Mouse (Mus musculus) embryo, embryonic 11.5 days (tissue): ENCODE measurements around the gene Sema4d.

Source experiments
- DNase-seq: peaks from one replicate; pipeline ENCODE4 v3.0.0-alpha.2; 2012; ENCODE audit warnings: low read depth, low spot score

Sema4d gene

GRCm38 (mm10) chr13:51727364-51727763 lies 66.2 kb downstream of the Sema4d start:
- DNase-seq: no peak

DNA sequence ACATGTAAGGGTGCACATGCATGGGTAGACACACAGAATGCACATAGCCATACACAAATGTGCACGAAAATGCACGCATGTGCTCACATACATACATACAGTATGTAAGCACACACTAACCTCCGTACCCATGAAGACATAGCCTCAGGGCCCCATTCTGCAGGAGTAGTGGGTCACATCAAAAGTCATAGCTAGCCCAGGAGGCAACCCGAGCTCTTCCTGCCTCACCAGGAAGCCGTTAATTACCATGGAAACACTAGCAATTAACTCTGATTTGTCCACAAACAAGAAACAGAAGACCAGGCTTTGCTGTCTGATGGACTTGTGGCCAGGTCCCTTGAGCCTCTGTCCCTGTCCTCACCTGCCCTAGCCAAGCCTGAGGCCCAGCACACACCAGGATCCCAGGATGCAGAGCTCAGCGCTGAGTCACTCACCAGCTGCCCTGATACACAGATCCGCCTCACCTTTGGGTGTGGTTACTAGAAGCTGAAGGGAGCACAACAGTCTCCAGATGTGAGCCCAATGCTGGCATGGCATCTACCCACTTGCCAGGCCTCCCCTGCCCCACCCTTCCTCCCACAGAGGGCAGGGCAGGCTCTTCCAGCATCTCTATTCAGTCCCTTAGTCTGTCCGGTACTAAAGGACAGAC lies 67.5 kb downstream of the Sema4d start:
- no peak for DNase-seq

- no peak for DNase-seq
Measured at GRCm38 (mm10) chr13:51725446-51725845, 68.1 kb downstream of the Sema4d start.

- DNase-seq: no peak
Measured at GRCm38 (mm10) chr13:51724566-51724965, 69.0 kb downstream of the Sema4d start.

DNA sequence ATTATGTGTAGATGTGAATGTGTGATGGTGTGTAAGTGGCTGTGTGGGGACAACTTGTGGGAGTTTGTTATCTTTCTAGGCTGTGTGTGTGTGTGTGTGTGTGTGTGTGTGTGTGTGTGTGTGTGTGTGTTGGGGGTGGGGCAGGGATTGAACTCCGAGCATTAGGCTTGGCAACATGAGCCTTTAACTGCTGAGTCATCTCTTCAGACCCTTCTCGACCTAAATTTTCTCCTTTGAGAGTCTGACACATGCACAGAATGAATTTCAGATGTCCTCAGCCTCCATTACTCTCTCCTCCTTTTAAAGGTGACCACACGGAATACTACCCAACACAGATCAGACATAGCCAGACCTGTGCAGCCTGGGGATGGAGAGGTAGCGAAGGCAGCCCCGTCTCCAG lies 70.4 kb downstream of the Sema4d start:
- no peak for DNase-seq

DNA sequence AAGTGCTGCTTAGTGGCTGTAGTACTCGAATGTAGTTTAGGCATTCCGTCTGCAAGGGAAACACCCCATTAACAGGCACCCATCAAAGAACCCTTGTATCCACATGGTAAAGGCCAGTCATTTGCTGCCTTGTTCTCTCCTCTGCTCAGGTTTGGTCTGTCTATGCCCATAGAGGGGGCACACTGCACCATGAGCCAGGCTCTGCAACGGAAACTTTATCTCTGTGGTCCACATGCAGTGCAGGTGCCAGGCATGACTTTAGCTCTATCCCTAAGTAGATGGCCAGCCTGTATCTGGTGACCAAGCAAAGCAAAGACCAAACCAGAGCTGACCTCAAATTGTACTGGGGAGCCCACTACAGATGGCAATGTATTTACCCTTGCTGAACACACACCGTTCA lies 73.0 kb downstream of the Sema4d start:
- DNase-seq: no peak

- no peak for DNase-seq
Measured at GRCm38 (mm10) chr13:51719256-51719655, 74.3 kb downstream of the Sema4d start.

DNA sequence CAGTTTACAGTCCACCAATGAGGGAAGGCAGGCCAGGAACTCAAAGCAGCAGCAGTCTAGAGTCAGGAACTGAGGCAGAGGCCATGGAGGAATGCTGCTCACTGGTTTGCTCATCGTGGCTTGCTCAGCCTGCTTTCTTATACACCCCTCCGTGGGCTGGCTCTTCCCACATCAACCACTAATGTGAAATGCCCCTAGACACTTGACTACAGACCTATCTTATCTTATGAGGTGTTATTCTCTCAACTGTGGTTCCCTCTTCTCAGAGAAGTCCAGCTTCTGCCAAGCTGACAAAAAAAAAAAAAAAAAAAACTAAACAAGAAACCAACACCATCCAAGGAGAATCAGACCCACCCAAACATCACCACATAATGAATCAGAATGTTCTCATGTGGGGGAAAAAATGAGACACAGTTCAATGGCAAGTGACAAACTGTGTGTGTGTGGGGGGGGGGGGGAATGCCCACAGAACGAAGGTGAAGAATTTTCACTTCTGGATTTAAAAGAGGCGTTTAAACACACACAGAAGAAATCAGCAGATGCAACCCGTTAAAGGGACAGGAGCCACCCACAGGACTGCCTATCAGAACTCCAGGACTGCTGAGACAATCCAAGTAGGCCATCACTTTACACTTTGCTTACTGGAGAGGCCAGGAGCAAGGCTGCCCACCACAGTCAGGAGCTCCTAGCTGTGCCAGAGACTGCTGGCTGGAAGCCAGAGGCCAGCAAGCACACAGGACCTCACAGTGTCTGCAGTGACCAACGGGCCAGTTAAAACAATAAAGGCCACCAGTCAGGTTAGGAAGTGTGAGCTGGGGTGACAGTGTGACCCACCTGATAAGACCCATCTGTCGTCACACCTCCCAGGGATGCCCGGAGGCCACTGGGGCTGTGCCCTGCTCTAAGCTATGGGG lies 76.9 kb downstream of the Sema4d start:
- no peak for DNase-seq

GRCm38 (mm10) chr13:51712022-51712421 lies 81.5 kb downstream of the Sema4d start:
- no peak for DNase-seq

- no peak for DNase-seq
Measured at GRCm38 (mm10) chr13:51710738-51711137, 82.8 kb downstream of the Sema4d start.

DNA sequence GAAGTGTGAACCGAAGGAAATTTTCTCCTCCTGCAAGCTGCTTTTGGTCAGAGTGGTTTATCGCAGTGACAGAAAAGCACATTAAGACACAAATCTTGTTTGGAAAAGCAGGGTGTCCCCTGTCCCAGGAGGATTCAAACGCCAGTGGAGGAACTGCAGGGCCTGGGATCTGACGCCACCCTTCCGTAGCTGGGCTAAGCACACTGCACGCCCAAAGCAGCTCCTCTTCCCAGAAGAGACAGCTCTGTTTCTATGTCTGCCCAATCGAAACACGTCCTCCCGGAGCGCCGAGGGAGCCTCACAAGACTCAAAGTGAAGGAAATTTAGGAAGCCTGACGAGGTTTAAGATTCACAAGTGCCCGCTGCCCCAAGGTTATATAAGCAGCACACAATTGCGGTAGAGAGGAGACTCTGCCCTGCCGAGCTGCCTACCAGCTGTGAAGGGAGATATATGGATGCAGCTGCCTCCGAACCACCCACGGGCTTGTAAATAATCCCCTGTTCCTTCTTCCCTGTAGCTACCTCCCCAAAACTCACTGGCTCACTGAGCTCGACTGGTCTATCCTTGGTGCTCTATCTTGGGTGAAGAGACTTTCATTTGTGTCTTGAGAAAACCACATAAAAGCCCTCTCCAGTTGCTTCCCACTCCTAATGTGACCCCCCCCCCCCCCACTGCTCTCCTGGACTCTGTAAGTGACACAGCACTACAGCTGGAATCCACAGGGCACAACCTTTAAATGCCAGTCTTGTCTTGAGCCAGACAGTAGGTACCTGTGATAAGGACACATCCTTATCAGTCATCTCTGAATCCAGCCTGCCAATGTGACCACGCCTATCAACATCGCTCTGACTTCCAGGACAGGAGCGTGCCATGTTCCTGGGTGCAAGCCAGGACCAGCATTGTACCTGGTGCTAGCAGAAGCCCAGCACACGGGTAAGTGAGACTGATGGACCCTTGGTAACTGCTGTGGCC lies 87.4 kb downstream of the Sema4d start:
- no peak for DNase-seq

DNA sequence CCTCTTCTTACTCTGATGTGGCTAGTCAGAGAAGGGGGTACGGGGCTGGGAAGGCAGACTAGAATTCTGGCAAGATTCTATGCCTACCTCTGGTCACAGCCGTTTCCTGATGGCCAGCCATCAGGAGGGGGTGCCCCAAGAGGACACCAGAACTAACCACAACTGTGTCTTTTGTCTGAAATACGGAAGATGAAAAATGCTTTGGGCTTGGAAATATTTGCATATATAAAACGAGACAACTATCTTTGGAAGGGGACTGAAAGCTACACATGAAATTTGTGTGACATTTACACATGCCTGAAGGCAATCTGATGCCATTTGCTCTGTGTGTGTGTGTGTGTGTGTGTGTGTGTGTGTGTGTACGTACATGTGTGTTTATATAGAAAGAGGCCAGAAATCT lies 89.7 kb downstream of the Sema4d start:
- no peak for DNase-seq

DNA sequence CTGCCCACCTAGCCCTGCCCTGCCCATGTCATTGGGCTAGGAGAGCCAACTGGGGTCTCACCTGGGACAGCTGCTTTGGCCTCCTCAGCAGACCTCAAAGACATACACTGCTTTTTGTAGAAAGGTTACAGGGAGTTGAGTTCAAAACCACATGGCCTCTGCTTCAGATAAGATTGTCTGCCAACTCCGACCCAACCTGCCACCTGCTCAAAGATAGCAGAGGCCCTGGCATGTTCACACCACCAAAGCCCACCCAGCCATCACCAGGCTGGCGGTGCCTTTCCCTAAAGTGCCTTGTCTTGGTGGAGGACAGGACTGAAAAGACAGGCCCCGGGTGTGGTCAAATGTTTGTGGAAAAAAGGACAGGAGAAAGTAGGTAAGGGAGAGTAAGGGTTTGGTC lies 95.2 kb downstream of the Sema4d start:
- DNase-seq: no peak

GRCm38 (mm10) chr13:51697897-51698296 lies 95.7 kb downstream of the Sema4d start:
- no peak for DNase-seq

DNA sequence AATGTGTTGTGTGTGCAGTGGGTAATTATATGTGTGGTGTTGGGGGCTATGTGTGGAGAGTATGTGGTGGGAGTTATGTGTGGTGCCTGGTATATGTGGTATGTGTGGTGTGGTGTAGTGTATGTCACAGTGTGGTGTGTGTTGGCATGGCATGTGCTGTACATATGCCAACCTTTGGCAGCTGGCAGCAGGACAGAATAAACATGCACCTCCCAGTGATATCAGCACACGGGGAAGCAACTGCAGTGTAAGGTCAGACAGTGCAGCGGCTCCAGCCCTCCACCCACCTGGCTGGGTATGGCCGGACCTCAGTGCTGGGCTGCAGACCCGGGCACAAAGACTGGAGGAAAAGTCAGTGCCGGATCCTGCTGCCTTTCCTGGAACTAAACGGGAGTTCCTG lies 96.1 kb downstream of the Sema4d start:
- no peak for DNase-seq

DNA sequence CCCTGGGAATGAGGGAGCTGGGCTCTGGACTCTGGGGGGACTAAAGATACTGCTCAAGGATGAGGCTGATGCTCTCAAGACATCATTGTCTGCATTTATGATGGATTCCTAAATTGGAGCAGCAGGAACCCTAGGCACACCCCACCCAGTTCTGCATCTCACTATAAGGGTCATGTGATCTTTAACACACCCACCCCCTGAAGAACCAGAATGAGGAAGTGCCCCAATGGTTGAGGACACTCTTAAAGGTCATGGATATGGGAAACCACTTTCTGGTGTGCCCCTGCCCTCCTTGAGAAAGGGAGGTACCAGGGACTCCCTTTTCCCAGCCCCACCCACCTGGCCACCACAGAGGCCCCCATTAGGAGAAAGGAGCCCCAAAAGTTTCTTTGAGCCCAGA lies 97.1 kb downstream of the Sema4d start:
- DNase-seq: no peak

GRCm38 (mm10) chr13:51688688-51689087 lies 104.9 kb downstream of the Sema4d start:
- DNase-seq: no peak

DNA sequence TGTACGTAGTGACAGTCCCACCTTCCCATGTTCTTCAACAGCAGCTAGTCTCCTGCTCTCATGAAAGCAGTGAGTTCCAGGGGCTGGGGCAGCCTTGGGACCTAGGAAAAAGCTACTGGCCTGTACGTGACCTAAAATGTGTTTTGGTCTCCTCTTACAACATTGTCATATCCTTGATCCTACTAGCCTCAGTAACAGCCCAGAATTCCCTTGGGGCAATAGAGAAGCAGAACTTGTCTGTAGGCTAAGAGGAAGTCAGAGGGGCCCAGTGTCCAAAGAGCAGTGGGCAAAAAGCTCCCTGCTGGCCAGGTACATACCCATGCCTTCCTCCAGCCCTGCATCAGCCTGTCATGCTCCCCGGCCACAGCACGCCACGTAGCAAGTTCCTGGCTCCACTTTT lies 106.6 kb downstream of the Sema4d start:
- no peak for DNase-seq

- DNase-seq: no peak
Measured at GRCm38 (mm10) chr13:51685290-51685966, 108.1 kb downstream of the Sema4d start.

- DNase-seq: no peak
Measured at GRCm38 (mm10) chr13:51681634-51682033, 111.9 kb downstream of the Sema4d start.

DNA sequence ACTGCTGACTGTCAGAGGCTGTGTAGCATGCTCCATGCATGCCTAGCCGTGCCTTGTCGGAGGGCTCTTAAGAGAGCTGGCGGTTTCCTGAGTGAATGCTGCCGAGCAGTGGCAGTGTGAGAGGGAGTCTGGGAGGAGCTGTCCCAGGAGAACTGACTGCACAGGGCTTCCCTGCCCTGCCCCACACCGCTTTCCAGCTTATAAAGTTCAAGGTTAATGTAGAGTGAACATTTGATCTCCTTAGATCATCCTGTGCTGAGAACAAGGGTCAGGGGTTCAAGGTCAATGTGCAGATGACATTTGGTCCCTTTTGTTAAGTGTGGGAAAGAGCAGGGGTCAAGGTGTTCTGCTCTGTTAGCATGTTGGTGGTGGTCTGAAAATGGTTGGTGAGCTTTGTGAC lies 112.5 kb downstream of the Sema4d start:
- no peak for DNase-seq
